Mouse (Mus musculus) bone marrow, adult 2 months (tissue): ENCODE data around the gene Bank1.

Experiments
- CTCF ChIP-seq: fragments of 200-500 bp; IDR thresholded peaks from 2 replicates; pipeline ENCODE4 v1.5.1; 2011; ENCODE audit warnings: low read length, control low read depth; ENCODE audit not compliant: control insufficient read depth, insufficient read depth
- POLR2A ChIP-seq: fragments of 200-500 bp; IDR thresholded peaks from 2 replicates; pipeline ENCODE4 v1.6.1; 2011; ENCODE audit warnings: low read depth, mild to moderate bottlenecking, control low read depth, low read length, borderline replicate concordance; ENCODE audit not compliant: control insufficient read depth

DNA sequence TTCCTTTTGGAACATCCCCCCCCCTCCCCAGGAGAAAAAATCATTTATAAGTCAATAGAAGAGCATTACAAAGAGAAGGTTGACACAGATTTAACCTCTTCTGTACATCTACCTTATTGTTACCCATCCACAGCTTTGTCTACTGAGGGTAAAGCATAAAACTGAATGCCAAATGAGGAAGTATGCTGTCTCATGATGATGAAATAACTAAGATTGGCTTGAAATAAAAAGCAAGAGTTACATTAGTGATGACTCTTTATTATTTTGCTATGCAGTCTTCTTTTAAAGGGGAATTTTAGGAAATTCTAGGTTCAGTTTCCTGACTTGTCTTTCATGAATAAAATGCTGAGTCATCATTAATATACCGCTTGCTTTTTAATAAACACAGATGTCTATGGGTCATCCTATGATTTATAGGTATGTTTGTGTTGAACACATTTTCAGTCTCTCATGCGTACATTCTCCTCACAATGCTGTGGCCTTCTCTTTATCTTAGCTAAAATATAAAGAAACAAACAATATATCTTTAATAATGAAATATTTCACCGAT is 95.2 kb downstream of the Bank1 start:
- TF ChIP-seq POLR2A = no peak
- TF ChIP-seq CTCF = no peak
